Mouse (Mus musculus): Measurements from ENCODE around the gene Naxd. TPM values are rescaled to one million over a fixed set of nuclear protein-coding genes. Genes with fewer than 3 reads are reported as not detected.
"Not testable (repeated sequence)": the region's sequence is repeated elsewhere in the genome, so short reads cannot be mapped to it uniquely, and the experiment has no call there.

Naxd gene
- total RNA-seq (2021) = 10 to 100 TPM; 25.8 to 30.6 TPM
- long read RNA-seq, experiment 1, transcript Naxd-202 (10 exons, 1,307 nt) = major isoform, 29 of 50 reads
- long read RNA-seq, experiment 1, transcript Naxd-201 (10 exons, 1,359 nt) = minor isoform, 10 of 50 reads
- long read RNA-seq, experiment 1, partial matches to known transcripts = 1 of 50 reads
- long read RNA-seq, experiment 1, other reads (novel, unspliced or antisense) = 10 of 50 reads
- long read RNA-seq, experiment 2, transcript Naxd-202 (10 exons, 1,307 nt) = major isoform, 35 of 46 reads
- long read RNA-seq, experiment 2, partial matches to known transcripts = 3 of 46 reads
- long read RNA-seq, experiment 2, other reads (novel, unspliced or antisense) = 3 of 46 reads

DNA sequence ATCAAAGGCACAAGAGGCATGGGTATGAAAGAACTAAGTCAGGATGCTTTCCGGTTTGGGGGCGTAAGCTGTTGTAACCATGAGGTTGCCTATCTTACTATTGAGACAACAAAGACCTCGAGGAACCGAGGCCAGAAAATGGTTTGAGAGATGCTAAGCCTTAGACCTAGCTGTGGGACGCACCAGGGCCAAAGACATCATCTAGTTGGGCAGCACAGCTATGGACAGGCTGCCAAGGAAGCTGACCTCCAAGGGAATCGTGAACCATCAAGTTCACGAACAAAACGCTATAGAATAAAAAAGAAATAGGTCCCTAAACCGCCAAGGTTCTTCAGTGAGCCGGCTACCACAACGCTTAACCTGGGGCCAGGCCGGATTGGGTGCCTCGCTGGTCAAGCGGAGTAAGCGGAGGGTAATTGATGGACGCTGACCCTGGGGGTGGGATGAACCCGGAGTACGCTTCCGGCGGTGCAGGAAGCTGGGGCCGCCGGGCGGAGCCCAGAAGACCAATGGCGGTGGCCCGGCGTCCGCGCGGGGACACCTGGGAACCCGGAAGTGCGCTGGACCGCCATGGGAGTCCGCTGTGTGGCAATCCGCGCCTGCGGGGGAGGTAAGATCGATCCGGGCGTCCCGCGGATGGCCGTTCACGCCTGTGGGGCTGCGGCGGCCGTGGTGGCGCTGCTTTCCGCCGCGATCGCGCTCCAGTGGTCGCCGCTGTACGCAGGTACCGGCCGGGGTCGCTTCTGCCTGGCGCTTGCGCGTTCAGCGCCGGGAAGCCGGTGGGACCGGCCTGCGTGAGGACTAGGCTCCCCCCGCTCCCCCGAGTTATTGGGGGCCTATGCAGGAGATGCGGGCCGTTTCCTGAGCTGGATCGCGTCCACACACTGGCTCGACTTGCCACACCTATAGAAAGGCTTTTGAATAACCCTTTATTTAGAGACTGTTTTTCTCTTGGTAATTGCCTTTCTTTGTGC, at the start of gene Naxd:
Gene Naxd (plus strand): TSS at position 490 of the 974 bp plus-strand sequence.
- DNase-seq = peak; percentile 88

- no peak for DNase-seq
These were observed 49.3 kb upstream of the Naxd start for GRCm38 (mm10) chr8:11447910-11448570.

DNA sequence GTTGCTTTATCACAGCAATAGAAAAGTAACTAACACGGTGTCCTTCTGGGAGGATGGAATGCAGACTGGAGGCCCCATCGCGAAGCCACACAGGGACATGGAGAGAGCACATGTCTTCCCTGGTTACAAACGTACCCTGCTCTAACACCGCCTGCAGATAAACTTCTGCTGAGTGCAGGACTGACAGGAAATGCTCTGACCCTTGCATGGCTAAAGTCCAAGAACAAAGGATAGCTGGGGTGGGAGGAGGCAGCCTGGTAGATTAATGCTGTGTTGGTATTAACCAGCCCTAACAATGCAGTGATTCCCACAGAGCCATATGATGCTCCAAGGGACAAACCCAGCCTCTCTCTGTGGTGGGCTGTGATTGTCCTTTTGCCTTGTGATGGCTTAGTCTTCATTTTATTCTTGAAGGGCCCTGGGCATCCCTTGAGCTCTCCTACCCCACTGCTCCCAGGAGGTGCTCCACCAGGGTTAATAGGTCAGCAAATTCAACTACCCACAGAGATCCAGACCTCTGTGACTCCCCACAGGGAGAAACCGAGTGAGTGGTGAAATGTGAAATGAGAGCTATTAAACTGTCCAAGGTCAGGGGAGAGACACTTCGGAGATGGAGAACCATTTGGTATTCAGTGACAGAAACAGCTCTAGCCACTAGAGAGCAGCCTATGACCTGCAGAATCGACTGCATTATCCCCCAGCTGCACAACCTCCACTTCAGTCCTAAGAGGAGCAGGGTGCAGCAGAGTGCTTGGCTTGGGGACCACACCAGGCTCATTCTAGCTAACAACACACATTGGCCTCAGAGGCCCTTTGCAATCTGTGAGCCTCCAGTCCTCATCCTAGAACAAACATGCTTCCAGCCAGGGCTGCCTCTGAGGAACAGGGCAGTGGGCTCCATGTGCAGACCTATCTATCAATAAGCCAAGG, 46.9 kb upstream of the Naxd start:
- DNase-seq = no peak

DNA sequence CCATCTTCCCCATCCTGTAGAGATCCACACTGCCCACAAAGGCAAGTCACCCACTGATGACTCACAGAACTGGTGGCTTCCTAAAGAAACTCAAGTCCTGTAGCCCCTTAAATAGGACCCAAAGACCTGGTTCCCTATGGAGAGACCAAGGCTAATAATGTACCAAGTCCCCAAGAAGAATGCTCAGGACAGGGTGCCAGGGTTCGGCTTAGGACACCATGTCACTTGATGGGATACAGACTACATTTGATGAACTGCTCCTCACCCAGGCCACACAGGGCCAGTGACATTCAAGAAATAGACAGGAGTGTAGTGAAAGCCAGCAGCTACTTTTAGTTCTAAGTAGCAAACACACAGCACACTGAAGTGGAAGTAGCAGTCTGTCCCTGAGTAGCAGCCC, 45.2 kb upstream of the Naxd start:
- no peak for DNase-seq

DNA sequence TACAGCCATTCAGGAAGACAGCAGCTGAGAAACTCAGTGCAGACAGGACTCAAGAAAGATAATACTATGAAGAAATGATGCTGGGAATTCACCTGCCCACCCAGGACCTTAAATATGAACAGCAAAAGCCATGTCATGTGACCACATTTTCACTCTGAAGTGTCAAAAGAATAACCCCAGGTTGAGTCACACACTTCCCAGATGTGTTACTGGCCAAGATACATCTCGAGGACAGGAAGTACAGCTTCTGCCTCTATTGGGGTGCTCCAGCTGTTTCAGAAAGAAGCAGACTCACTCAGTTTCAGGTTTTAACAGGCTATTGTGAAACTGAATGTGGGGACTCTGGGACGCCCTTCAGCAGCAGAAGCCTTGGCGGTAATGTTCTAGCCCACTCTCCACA, 44.7 kb upstream of the Naxd start:
- no peak for DNase-seq

DNA sequence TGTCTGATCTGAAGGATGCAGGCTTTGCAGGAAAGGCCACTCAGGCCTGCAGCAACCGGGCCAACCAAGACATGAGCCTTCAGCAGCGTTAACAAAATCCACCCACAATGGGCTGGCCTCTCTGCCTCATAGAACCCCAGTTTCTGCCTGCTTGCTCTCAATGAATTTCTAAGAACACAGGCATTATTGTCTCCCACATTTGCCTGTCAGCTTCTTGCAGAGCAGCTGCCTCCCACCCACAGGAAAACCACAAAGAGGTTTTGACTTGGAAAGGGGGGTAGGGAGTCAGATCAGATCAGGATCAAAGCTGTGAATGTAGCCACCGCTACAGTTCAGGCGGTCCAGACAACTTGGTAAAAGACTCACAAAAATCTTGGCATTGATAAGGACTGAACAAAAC, 44.3 kb upstream of the Naxd start:
- DNase-seq = no peak

DNA sequence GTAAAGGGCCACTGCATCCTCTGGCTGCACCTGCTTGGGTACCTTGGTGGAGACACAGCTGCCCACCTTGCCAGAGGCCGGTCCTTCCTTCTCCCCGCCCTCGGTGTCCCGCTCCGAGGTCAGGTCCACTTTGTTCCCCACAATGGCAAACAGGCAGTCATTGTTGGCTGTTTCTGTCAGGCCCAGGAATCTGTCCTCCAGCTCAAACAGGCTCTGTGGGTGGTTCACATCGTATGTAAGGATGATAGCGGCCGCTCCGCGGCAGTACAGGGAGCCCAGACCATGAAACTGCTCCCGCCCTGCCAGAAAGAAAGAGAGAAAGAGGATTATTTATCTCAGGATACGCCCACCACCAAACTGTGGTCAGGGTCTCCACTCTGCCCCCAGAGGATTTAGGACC, 43.1 kb upstream of the Naxd start:
- DNase-seq = no peak

DNA sequence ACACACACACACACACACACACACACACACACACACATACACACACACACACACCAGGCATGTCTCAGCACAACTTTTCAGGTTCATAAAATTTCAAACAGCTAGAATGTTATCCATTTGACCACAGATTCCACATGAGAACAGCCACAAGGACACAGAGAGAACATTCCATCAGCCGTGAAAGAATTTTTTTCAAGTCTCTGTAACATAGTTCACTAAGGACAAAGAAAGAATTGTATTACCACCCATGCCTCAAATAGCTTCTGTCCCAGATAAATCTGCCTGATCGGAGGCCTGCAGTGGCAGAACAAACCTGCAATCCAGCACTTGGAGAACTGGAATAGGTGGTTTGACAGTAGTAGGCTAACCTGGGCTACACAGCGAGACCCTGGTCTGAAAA, 40.0 kb upstream of the Naxd start:
- no peak for DNase-seq

GRCm38 (mm10) chr8:11457981-11458836, 39.1 kb upstream of the Naxd start:
- no peak for DNase-seq

- DNase-seq = no peak
These were observed 38.3 kb upstream of the Naxd start for GRCm38 (mm10) chr8:11459016-11459415.

DNA sequence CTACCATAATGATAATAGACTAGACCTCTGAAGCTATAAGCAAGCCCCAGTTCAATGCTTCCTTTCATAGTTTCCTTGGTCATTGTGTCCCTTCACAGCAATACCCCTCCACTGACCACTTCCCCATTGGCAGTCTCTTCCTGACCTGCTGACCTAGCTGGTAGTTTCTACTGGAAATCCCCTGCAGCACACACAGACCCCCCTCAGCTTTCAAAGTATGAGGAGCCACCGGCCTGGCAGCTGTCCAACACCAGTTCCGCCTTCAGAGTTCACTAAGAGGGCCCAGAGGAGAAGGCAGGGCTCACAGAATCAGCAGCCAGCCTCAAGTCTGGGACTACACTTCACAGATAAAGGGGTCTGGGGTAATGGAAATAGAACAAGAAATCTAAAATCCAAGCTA, 36.4 kb upstream of the Naxd start:
- peak; percentile 51 for DNase-seq

DNA sequence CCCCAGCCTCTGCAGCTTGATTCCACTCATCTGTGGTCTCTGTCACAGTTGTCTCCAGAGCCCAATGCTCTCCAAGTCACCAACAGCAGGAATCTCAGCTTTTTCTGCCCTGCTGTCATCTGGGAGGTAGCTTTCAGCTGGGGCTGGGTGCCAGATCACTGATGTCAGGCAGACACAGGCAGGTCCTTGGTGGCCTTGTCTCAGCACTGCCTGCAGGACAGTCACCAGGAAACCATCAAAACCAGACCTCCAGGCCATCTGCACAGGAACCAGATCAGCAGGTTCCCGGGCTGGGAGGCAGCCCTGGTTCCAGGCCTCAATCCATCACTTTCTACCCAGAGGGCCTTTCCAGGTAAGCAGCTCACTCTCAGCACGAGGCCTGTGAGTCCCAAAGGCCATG, 35.5 kb upstream of the Naxd start:
- DNase-seq = no peak

GRCm38 (mm10) chr8:11462641-11463040, 34.7 kb upstream of the Naxd start:
- DNase-seq = no peak

DNA sequence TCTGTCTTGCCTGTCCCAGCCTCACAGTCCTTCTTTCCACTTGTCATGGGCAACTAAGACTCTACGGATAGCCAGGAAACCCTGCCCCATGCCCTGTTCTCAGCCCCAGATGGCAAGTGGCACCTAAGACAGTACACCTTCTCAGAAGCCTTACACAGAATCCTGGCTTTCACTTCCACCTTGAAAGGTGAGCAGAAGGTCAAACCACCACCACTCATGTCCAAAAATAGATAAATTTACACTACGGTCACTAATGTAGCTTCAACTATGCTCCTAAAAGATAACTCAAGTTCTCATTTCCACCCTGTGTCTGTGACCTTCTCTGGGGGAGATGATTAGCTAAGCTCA, 33.8 kb upstream of the Naxd start:
- DNase-seq = no peak

DNA sequence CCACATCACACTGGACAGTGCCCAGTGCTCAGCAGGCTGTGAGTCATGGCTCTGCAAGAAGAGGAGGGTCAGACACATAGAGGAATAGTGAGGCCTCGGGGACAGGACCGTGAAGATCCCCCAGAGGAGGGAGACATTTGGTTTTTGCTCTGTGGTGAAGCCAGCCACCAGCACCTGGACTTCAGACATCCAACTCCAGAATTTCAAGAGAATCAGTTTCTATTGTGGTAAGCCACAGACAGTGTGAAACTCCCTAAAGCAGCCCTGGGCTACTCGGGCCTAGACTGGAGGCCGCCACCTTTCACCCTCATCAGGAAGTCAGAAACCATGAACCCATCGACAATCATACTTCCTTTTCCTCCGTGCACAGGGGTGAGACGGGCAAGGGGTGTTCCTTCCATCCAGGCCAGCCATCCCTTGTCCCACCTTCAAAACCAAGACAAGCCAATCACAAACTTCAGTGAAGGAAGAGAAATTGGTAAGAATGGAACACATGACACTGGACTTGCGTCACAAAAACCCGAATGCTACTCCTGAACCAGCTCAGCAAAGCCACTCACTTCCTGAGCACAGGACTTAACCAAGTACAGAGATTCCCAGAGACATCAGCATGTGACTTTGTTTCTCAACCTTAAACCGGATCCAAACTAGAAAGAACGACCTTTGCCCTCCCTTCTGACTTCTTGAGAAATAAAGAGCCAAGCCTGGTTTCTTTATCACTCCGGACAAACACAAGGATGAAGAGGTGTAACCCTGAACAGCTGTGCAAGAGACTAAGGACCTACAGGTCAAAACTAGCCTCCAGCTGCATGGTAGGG, 33.2 kb upstream of the Naxd start:
- no peak for DNase-seq

DNA sequence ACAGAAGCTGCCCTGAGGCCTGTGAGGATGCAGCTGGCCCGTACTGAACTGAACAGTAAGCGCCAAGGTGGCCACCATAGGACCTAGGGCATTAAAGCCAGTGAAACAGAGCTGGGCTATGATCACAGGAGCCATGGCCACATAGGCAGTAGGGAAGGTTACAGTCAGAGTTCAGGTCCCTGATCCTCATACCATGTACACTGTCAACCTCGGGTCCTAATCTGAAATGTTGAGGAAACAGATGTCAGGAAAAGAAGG, 32.7 kb upstream of the Naxd start:
- DNase-seq = no peak

DNA sequence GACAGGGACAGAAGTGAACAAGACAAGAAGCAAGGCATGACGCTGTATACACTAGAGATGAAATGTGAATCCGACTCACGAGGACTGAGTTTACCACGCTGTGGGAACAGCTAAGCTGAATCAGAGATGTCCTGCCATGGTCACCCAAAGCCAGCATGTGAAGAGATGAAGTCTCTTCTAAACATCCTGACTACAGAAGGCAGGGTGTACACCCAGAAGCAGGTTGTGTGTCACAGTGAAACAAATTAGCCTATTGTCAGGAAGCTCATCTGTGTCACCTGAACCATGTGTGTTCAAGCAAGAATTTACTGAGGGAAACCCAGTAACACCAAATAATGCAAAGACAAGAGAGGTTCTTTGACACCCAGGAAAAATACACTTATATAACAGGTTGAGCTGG, 31.7 kb upstream of the Naxd start:
- no peak for DNase-seq

- DNase-seq = not testable (repeated sequence)
These were observed 30.8 kb upstream of the Naxd start for GRCm38 (mm10) chr8:11466528-11466927.

GRCm38 (mm10) chr8:11469095-11469494, 28.2 kb upstream of the Naxd start:
- no peak for DNase-seq

DNA sequence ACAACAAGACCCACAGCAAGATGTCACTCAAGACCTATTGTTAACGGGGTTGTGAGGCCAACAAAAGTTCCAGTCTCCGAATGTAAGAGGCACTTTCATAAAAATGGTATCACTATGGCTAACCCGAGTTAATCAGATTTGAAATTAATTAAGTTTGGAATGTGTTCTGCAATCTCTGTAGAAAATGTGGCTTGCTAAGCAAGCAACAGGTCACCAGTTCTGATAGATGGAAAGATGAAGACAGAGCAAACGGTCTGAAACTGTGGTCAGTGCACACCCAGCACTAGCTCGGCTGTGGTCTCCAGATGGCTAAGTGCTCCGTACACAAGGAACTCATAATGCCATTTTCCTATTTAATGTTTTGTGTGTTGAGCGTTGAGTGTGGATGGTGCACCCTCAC, 26.6 kb upstream of the Naxd start:
- no peak for DNase-seq
